Mouse (Mus musculus): Measurements from ENCODE around the gene Pknox2.

Pknox2 gene

DNA sequence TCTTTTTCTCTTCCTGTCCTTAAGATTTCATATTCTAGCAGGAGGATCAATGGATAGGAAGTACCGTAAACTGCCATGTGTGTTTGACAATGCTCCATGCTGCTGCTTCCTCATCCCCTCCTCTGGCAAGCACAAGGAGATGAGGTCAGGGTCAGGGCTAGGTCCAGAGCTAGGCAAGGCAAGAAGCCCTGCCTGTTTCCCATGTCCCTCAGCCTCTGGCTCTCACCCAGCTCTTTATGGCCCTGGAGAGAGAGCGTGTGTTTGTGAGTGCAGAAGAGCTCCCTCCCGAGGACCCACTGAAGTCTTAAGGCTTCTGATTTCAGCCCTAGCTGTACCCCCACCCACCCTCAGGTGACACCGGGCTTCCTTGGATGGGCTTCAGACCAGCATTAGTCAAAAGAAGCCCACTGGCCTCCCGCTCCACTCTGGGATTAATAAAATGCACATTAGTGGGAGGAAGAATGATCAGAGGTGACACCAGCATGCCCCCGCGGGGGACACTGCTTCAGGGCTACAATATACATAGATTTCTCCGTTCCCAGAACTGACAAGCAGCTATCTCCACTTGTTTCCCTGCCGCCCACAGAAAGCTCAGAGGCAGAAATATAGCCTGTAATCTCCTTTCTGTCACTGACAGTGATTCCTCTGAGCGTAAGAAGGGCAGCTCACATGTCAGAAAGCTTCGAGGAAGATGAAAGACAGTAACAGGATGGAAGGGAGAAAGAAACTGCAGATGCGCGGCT, 156.4 kb downstream of the Pknox2 start:
- DNase-seq (ENCODE audit: extremely low spot score, low spot score): no peak

DNA sequence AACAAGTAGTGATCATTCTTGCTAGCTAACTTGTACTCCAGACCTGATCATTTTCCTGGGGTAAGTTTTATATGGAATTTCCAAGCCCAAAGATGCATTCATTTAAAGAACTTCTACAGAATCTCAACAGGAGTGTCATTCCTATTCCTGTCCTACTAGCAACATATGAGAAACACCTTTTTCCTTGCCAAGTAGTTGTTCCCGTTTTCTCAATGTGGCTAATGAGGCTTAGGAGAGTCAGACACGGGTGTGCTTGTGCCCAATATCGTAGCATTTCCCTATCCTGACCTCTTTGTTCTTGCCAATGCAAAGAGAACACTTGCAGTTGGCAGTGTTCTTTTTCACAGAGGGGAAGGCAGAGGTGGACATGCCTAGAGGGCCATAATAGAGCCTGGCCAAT, 157.2 kb downstream of the Pknox2 start:
- no peak for DNase-seq (ENCODE audit: extremely low spot score, low spot score)

DNA sequence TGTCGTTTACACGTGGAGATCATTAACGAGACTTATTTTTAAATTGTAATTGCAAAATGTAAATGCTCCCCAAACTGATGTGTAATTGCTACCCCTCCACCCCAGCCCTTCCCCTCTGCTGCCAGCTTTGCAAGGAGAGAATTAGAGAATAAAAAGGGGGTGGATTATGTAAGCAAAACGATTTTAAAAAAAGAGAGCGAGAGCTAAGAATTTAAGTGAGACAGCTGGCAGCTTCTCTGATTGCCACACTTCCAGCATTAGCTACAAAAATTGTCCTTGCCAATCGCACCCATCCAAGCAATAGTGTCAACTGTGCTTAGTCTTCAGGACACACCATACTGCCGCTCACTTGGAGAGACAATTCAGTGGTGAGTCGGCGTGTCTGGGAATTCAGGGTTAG, 162.0 kb downstream of the Pknox2 start:
- no peak for DNase-seq (ENCODE audit: extremely low spot score, low spot score)

DNA sequence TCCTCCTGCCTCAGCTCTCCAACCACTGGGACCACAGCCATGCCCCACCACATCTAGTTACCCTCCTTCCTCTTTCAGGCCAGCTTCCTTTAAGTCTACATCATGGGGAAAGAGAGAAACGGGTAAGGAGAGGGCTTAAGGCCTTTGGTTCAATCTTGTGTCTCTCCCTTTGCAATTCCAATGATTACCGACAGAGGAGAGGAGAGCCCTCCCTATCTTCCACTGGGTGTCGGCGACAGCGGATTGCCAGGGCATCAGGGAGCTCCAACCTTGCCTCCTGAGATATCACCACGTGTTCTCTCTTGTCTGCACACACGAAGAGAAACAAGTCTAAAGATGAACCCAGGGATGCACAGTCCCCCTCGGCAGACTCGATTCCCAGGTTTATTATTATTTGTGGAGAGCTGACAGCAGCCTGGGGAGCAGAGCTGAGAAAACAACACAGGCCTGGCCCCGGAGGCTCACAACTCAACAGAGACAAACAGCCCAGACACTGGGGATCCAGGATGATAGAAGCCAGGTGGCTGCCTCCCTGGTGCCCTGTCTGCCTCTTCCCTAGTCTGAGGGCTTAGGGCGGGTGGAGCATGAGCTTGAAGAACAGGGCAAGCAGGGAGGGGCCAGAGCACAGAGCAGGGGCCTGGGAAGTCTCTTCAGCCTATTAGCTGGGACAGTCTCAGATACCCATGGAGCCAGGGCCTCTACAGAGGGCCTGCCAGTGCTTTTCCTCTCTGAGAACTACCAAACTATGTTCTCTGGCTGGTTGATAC, 170.4 kb downstream of the Pknox2 start:
- DNase-seq (ENCODE audit: extremely low spot score, low spot score): no peak

DNA sequence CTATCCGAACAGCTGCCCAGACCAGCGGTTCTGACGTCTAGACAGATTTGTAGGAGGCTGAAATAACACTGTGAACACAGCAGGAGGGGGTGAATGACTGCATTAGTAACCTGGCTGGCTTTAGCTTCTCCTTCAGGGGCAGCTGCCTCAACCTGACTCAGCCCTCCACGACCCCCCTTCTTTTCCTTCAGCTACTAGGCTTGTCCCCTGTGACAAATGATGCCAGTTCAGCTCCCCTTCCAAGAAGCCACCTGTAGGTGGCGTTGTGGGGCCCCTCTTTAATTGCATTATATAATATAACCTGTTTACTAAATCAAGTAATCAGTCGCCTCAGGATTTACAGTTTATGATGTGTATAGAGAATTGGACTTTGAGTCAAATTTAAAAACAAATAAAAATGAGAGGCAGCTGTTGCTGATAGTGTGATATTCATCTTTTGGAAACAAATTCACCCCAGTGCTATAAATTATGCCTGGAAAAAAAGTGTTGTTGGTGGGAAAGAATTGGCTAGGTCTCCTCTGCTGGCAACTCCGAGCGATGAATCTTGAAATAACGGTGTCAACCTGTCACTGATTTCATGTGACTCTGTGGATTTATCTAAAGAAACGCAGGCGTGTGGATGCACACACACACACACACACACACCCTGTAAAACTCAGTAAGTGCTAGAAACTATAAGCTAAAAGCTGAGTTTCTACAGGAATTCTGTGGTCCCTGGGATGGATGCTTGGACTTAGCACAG, 173.6 kb downstream of the Pknox2 start:
- DNase-seq (ENCODE audit: extremely low spot score, low spot score): no peak

DNA sequence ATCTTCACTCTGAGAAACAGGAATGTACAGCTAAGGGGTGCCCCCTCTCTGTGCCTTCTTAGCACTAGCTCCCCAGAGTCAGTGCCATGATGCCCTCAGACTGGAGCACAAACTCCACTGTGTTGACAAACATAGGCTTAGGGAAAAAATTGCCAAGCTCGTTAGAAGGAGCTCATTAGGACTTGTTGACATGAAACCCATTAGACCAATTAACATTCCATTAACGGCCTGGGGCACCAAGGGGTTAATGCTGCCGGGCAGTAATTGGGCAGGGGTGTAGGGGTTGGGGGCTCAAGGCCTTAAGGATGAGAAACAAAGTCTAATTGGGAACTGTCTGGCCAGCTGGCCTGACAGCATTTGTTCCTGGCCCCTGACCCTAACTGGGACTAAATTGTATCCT, 175.1 kb downstream of the Pknox2 start:
- no peak for DNase-seq (ENCODE audit: extremely low spot score, low spot score)

DNA sequence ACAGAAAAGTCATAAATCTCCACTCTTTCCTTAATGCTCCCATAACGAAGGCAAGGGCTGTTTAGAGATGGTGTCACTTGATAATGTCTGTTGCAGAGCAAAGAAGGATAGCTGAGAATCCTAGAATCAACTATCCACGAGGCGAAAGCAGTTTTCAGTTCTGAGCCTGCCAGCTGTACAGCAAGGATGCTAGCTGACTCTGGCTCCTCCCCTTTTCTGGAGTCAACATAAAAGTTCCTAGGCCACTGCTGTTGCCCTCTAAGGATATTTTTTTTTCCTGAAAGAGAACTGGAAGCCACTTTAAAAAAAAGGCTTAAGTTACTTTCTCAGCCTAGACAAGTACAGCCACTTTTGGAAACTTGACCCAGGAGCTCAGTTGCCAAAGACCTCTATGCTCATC, 176.1 kb downstream of the Pknox2 start:
- DNase-seq (ENCODE audit: extremely low spot score, low spot score): no peak

DNA sequence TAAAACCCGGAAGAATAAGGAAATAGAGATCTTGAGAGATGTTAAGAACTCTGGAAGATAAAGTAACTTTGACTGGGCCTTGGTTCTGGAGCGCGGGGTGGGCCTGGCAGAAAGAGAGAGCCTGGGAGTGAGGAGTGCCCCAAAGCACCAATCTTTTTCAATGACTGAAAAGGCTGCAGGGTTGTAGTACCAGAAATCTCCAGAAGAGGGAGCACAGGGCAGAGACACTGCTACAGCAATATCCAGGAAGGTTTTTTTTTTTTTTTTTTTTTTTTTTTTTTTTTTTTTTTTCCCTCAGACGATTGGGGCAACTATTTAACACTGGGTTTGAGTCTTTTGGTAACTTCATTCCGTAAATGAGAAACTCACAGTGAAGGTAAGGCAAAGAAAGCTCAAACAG, 176.6 kb downstream of the Pknox2 start:
- DNase-seq (ENCODE audit: extremely low spot score, low spot score): peak; percentile 79

DNA sequence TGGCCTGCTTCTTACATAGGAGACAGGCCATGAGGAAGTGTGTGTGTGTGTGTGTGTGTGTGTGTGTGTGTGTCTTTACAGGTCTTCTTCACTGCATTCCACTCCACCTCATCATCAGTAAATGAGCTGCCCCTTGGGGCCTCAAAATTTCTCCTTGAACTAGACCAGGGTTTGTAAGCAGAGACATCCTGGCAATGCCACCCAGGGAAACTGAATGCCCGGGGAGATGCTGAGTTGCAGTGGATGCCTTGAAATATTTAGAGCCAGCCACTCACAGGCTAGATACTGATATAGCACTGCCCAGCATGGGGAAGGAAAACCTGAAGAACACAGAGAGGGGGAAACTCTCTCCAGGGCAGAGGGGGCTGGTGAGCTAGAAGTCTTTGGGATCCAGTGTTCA, 178.1 kb downstream of the Pknox2 start:
- no peak for DNase-seq (ENCODE audit: extremely low spot score, low spot score)

DNA sequence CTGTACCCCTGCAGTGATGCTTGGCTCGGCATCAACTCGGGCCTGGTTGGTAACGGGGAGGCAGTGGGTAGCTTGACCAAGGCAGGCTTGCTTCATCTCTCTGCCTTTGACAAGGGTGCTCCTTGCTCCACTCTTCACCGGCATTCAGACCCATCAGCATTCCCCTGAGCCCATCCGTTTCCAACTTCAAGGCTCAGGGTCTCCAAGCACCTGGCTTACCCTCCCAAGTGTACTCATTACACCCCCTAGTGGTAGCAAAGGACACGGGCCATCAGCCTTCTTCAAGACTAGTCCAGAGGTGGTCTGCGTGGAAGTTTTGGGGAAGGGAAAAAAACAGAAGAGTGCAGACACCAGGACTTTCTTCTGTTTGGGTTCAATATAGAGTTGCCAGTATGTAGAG, 178.5 kb downstream of the Pknox2 start:
- peak; percentile 63 for DNase-seq (ENCODE audit: extremely low spot score, low spot score)

DNA sequence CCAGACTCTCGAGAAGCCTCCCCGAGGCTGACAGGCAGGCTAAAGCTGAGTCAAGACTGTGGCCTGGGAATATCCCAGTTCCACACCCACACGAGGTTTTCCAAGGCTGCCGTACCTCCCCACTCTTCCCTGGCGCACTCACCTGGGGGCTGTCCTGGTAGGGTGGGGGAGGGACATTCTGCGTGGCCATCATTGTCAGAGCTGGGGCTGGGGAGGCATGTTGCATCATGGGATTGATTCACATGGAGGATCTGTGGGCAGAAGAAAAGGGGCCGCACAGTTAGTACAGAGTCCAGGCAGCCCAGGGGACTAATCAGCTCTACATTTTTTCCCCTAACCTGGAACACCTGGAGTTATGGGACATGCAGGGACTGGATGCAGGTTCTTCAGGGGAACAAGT, 179.0 kb downstream of the Pknox2 start:
- DNase-seq (ENCODE audit: extremely low spot score, low spot score): no peak

DNA sequence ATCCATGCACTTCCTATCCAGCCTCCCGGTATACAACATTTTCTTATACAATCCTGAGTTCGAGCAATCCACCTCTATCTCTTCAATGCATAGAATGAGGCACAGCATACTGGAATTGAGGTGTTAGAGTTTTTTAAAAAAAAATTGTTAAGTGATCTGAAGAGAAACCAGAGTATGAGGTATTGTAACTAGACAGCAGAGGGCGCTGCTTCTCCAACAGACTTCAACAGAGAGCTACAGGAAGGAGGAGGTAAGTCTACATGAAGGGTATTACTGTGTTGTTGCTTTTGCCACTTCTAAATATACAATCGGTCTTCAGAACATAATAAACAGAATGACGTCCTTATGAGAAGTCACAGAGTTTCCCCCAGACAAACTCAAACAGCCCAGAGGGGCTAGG, 181.5 kb downstream of the Pknox2 start:
- DNase-seq (ENCODE audit: extremely low spot score, low spot score): no peak

DNA sequence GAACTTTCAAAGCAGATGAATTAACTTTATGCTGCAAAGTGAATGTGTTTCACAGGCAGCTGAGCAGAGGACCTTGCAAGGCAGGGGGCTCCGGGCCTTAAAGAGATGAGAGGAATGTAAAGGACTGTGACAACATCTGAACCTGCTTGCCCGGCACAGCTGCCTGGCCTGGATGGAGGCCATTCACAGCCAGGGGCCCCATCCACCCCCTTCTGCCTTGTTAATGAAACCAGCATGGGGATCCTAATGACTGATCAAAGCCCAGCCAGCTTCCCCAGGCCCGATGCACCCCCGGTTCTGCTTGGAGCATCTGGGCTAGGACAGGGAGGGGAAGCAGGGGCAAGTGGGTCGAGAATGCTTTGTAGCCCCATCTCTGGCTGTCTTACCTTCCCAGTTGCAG, 183.0 kb downstream of the Pknox2 start:
- DNase-seq (ENCODE audit: extremely low spot score, low spot score): peak; percentile 49

DNA sequence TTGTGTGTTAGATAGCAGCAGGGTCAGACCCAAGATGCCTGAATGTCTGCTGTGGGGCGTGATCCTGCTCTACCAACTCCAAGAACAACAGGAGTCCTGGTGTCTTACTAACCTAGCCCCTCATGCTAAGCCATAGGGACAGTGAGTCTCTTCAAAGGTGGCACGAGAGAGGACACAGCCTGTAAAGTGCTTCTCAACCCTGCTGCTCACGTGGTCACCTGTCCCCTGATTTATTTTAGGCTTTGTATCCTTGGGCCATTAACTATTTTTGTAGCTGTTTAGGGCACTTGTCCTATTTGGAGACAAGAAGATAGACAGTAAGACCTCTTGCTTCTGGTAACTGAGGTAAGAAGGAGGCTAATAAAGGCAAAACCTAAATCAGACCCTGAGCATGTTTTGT, 183.7 kb downstream of the Pknox2 start:
- DNase-seq (ENCODE audit: extremely low spot score, low spot score): no peak

DNA sequence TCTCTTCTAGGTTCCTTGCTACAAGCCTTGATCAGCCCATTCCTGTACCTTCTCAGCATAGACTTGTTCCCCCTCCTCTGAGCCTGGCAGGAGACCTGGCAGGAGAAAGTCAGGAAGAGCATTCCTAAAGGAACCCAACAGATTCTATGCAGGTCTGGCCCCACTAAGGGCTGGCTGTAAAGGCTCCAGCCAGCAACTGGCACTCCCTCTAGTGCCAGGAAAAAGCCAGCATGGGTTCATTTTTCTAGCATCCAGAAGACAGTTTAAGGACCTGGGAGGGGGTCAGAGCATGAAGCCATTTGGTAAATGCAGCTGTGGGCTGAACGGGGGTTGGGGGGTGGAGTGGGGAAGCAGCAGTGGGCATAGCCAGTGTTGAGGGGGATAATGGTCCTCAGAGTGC, 185.3 kb downstream of the Pknox2 start:
- no peak for DNase-seq (ENCODE audit: extremely low spot score, low spot score)

DNA sequence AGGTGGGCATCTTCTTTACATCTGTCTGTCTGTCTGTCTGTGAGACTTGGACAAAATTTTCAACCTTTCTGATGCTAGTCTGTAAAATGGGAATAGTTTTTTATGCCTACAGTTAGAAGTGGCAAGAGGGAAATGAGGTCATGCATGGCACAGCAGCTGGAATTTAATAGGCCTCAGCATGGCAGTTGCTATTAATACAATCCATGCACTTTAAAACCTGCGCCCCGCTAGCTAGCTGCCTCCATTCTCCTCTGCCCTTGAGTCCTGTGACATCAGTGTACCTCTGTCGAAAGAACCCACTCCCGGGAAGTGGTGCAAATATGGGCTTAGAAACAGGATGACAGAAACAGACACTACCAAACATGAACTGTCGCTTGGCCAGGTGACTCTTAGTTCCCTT, 186.1 kb downstream of the Pknox2 start:
- no peak for DNase-seq (ENCODE audit: extremely low spot score, low spot score)

DNA sequence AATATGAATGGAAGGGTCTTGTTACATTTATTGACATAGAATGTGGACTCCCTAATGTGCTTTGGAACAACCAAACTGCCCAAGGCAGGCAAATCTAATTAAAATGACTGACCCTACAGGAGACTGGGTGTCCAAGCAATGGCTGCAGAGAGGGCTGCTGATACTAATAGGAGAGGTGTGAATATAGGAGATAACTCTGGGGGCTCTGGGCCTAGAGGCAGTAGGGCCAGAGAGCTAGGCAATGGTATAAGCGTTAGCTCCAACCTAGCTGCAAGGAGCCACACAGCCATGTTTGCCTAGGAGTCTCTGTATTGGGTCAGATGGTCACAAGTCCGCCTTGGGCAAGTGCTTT, 196.1 kb downstream of the Pknox2 start:
- DNase-seq (ENCODE audit: extremely low spot score, low spot score): no peak

DNA sequence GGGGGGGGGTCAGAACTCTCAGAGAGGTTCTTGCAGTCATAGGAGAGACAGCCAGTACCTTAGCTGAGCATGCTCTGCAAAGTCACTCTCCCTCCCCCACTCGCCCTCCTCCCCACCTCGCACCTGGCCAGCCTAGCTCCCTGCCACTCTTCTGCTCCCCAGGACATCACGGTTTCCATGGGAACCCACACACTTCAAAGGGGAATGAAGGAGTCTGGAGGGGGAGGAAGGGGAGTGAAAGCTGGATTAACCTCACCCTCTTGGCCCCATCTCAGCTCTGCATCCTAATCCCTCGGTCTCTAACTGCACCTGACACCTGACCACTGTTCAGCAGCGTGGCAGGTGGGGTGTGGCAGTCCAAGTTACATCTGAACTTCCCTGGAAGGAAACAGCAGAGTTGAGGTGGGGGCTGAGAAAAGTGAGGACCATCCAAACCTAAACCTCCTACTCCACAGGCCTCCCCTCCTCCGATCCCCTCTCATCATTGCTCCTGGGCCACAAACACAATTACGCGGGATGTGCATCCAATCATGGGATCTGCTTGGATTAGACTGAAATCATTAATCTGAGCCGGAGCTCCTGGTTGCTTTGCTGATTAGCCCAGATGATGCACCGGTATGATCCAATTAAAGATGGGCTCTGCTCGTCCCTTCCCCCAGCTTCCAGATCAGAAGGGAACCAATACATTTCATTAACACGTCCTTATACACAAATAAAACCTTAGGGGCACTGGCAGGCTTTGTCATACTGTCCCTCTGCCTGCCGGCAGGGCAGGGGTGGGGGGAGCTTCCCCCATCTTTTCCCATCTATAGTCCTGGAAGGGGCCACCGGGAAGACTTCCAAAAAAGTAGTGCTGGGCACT, 196.7 kb downstream of the Pknox2 start:
- DNase-seq (ENCODE audit: extremely low spot score, low spot score): no peak

DNA sequence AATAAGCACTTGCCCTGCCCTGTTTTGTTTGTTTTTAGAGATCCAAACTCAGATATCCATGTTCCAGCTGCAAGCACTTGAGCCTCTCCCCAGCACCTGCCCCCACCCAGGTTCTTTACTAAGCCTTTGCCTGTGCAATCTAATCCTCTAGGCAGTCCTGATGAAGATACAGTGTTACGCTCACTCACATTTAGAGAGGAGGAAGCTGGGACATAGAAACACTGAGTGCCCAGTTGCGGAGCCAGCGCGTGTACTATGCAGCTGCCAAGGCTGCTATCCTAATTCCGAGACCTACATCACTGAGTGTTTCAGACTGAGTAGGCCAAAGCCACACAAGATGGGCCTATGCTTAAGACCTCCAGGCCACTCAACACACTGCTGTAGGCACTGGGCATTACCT, 199.0 kb downstream of the Pknox2 start:
- DNase-seq (ENCODE audit: extremely low spot score, low spot score): no peak

DNA sequence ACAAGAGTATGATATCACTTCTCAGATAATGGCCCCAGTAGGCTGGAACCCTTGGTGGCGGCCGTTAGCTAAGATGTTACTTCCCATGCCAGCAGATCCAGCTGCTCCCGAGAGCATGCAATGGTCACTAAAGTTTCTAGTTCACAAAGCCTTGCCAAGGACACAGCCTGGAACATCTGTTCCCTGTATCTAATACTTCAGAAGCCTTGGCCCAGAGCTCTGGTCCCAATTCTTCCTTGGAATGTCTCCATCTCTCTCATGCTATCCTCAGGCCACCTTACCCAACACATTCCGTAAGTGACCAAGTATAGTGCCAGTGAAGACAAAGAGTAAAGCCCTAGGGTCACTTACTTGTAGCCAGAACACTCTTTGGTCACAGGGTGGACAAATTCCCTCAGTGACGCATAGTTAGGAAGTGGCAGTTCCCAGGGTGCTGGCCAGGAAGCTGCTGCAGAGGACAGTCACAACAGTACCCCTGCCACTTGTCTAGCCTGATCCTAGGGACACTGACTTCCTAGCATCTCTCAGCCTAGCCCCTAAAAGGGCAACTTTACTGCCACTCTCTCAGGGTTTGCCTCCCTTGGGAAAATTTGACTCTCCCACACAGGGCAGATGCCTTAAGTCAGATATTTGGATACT, 200.0 kb downstream of the Pknox2 start:
- no peak for DNase-seq (ENCODE audit: extremely low spot score, low spot score)

DNA sequence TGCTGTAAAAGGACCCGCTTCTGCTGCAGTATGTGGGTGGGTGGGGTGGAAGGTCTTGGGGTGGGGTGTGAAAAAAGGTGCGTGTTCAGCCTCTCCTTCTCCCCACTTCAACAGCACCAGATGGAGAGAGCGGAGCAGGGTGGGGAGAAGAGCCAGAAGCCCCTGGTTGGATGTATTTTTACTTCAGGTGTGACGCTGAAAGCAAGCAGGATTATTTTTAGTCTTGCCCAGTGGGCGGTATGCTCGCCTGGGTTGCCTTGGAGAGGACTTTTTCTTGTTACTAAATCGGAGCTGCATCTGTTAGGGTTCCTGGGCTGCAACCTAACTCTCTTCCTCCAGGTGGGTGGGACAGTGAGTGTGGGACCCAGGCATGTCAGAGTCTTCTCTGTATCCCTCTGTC, 202.4 kb downstream of the Pknox2 start:
- no peak for DNase-seq (ENCODE audit: extremely low spot score, low spot score)

Measured in neural tube, embryonic 10.5 days (tissue).